In the genomic region with DNA sequence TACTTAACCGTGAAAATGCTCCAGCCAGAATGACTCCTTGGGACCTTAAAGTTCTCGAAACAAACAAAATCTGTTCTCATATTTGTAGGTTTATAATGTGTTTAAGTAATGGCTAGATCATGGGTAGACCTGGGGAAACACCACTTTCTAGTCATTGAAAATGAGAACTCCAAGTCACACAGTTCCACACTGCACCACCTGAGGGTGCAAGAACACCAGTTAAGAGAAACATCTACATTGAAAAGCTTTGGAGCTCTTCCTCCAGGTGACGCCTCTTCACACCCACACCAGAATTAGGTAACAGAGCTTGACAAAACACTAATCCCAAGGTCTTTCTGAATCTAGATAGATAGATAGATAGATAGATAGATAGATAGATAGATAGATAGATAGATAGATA, we compare ENCODE assay signal across 8 mouse cellular contexts.
DNase-seq lines count a peak whose midpoint lies in the region; ATAC-seq and TF ChIP-seq lines count a peak whose summit lies in the region.

No protein-coding gene starts in this region.

- no peaks in the 10 kb centered on the region for H3K36me3 ChIP-seq in forebrain, embryonic 16.5 days (ENCODE audit: control insufficient read depth, insufficient read depth)
- H3K36me3 ChIP-seq in forebrain, embryonic 15.5 days, result no peaks in the 10 kb centered on the region
- H3K36me3 ChIP-seq in hindbrain, postnatal 0 days (ENCODE audit: insufficient read depth, low read length), result no peaks in the 10 kb centered on the region

- peak; percentile 66 for ATAC-seq in forebrain, embryonic 16.5 days
- no peak for ATAC-seq in forebrain, embryonic 15.5 days (replicated peaks)
- peak; percentile 82 for ATAC-seq in hindbrain, postnatal 0 days

- TF ChIP-seq CTCF in hindbrain, postnatal 0 days (IDR thresholded peaks at IDR 0.05; ENCODE audit: low read depth), result peak; percentile 73
- TF ChIP-seq CTCF in lung, adult 2 months (IDR thresholded peaks at IDR 0.05; ENCODE audit: insufficient read depth, low read length), result no peak

- H3K9me3 ChIP-seq in forebrain, embryonic 16.5 days (ENCODE audit: control insufficient read depth, low read length), result no peaks in the 10 kb centered on the region
- H3K9me3 ChIP-seq in forebrain, embryonic 15.5 days, result no peaks in the 10 kb centered on the region
- no peaks in the 10 kb centered on the region for H3K9me3 ChIP-seq in hindbrain, postnatal 0 days (ENCODE audit: low read length)

- H3K27ac ChIP-seq in forebrain, embryonic 16.5 days (ENCODE audit: low read length), result no peak overlapping the region
- H3K27ac ChIP-seq in forebrain, embryonic 15.5 days (replicated peaks), result no peak overlapping the region
- H3K27ac ChIP-seq in hindbrain, postnatal 0 days, result no peak overlapping the region

- DNase-seq in ES-CJ7 (ENCODE audit: low read depth, low spot score), result peak; percentile 60
- DNase-seq in hindbrain, postnatal 0 days (ENCODE audit: low spot score), result peak; percentile 80
- DNase-seq in lung, adult 2 months, result peak; percentile 48
- DNase-seq in c-Kit-positive CD71-positive TER-119-positive erythroid progenitor cells, embryonic 14.5 days (ENCODE audit: low spot score), result no peak
- no peak for DNase-seq in urinary bladder, postnatal 36 days (ENCODE audit: low spot score in 2 of 2)
- DNase-seq in cerebellum, postnatal 4 days (ENCODE audit: low spot score in 2 of 2), result no peak

- no peak overlapping the region for H3K4me2 ChIP-seq in forebrain, embryonic 16.5 days (ENCODE audit: low read length)
- no peak overlapping the region for H3K4me2 ChIP-seq in forebrain, embryonic 15.5 days (replicated peaks)
- H3K4me2 ChIP-seq in hindbrain, postnatal 0 days (ENCODE audit: low read depth, low read length), result no peak overlapping the region

- TF ChIP-seq POLR2A in lung, adult 2 months (IDR thresholded peaks at IDR 0.05; ENCODE audit: borderline replicate concordance, extremely low read depth, low read depth, low read length), result no peak

- no peak overlapping the region for H3K4me3 ChIP-seq in forebrain, embryonic 16.5 days (replicated peaks; ENCODE audit: low read length)
- H3K4me3 ChIP-seq in forebrain, embryonic 15.5 days, result no peak overlapping the region
- no peak overlapping the region for H3K4me3 ChIP-seq in hindbrain, postnatal 0 days (ENCODE audit: low read length)
- no peak overlapping the region for H3K4me3 ChIP-seq in lung, adult 2 months (replicated peaks; ENCODE audit: extremely low read depth, low read depth, low read length)

- H3K4me1 ChIP-seq in forebrain, embryonic 16.5 days (replicated peaks; ENCODE audit: control insufficient read depth, insufficient read depth, low read length), result no peaks in the 10 kb centered on the region
- H3K4me1 ChIP-seq in forebrain, embryonic 15.5 days, result no peaks in the 10 kb centered on the region
- no peaks in the 10 kb centered on the region for H3K4me1 ChIP-seq in hindbrain, postnatal 0 days (ENCODE audit: insufficient read depth, low read length)
- no peaks in the 10 kb centered on the region for H3K4me1 ChIP-seq in lung, adult 2 months (ENCODE audit: control insufficient read depth, insufficient read depth, low read length)

- no peak overlapping the region for H3K9ac ChIP-seq in forebrain, embryonic 16.5 days (replicated peaks; ENCODE audit: low read depth, low read length)
- no peak overlapping the region for H3K9ac ChIP-seq in forebrain, embryonic 15.5 days (replicated peaks)
- no peak overlapping the region for H3K9ac ChIP-seq in hindbrain, postnatal 0 days (replicated peaks; ENCODE audit: low read length)

- H3K27me3 ChIP-seq in forebrain, embryonic 16.5 days (replicated peaks; ENCODE audit: control insufficient read depth, insufficient read depth, low read length), result no peaks in the 10 kb centered on the region
- no peaks in the 10 kb centered on the region for H3K27me3 ChIP-seq in forebrain, embryonic 15.5 days
- no peaks in the 10 kb centered on the region for H3K27me3 ChIP-seq in hindbrain, postnatal 0 days (ENCODE audit: insufficient read depth, low read length)

- 72% methylated on average over 3 of the region's 3 CpGs for WGBS in forebrain, embryonic 16.5 days
- 77% methylated on average over 3 of the region's 3 CpGs for WGBS in forebrain, embryonic 15.5 days
- WGBS in hindbrain, postnatal 0 days, result 64% methylated on average over 3 of the region's 3 CpGs
- 49% methylated on average over 3 of the region's 3 CpGs for WGBS in lung, adult 2 months

Comparison
In these comparisons a context has a peak if more than half of its experiments do, and no peak if none do; other contexts are left out.
1. DNase-seq: peak in ES-CJ7 (single experiment), hindbrain, postnatal 0 days (single experiment) and lung, adult 2 months (single experiment); none in c-Kit-positive CD71-positive TER-119-positive erythroid progenitor cells, embryonic 14.5 days (single experiment), urinary bladder, postnatal 36 days (0 of 2) and cerebellum, postnatal 4 days (0 of 2).